Mouse (Mus musculus) stomach, postnatal 0 days (tissue): Measurements from ENCODE around the gene Ifna14. TPM values are rescaled to one million over a fixed set of nuclear protein-coding genes. Genes with fewer than 3 reads are reported as not detected.

ENCODE experiments used
- ATAC-seq: fragments of 200-750 bp; cut with Nextera tagmentation; 2 replicates; pipeline ENCODE4 v1.8.0; 2017; ENCODE audit not compliant: low FRiP score, low TSS enrichment
- DNase-seq: peaks from one replicate; pipeline ENCODE4 v3.0.0-alpha.2; 2016; ENCODE audit warnings: low spot score
- H3K27ac ChIP-seq: fragments of 300-500 bp; sonication (generic); replicated peaks from 2 replicates; pipeline ENCODE4 v1.5.1; 2014; ENCODE audit warnings: mild to moderate bottlenecking, control low read depth
- H3K27me3 ChIP-seq: fragments of 300-500 bp; sonication (generic); 2 replicates; pipeline ENCODE4 v1.6.1; 2014; ENCODE audit warnings: low read length; ENCODE audit not compliant: control insufficient read depth, insufficient read depth
- H3K36me3 ChIP-seq: fragments of 300-500 bp; sonication (generic); 2 replicates; pipeline ENCODE4 v1.6.1; 2014; ENCODE audit warnings: low read length, mixed read lengths; ENCODE audit not compliant: control insufficient read depth, insufficient read depth
- H3K4me1 ChIP-seq: fragments of 300-500 bp; sonication (generic); replicated peaks from 2 replicates; pipeline ENCODE4 v1.6.1; 2014; ENCODE audit warnings: antibody characterized with exemption; ENCODE audit not compliant: control insufficient read depth, insufficient read depth
- H3K4me2 ChIP-seq: fragments of 300-500 bp; sonication (generic); replicated peaks from 2 replicates; pipeline ENCODE4 v1.6.1; 2014; ENCODE audit warnings: low read depth, mild to moderate bottlenecking, control low read depth, moderate library complexity
- H3K4me3 ChIP-seq: fragments of 300-500 bp; sonication (generic); 2 replicates; pipeline ENCODE4 v1.5.1; 2014; ENCODE audit warnings: low read depth, low read length, control low read depth
- H3K9ac ChIP-seq: fragments of 300-500 bp; sonication (generic); 2 replicates; pipeline ENCODE4 v1.6.1; 2014; ENCODE audit warnings: mild to moderate bottlenecking, low read length, control low read depth, mixed read lengths
- H3K9me3 ChIP-seq: fragments of 300-500 bp; sonication (generic); 2 replicates; pipeline ENCODE4 v1.6.1; 2016; ENCODE audit warnings: low read length; ENCODE audit not compliant: control insufficient read depth
- CTCF ChIP-seq: IDR thresholded peaks from 2 replicates; pipeline ENCODE4 v1.5.1; 2016; ENCODE audit warnings: antibody characterized with exemption, low read depth, mild to moderate bottlenecking, moderate library complexity
- EP300 ChIP-seq: optimal IDR thresholded peaks from 2 replicates; pipeline ENCODE3; 2016; ENCODE audit warnings: antibody characterized with exemption
- WGBS: fragments of 180-500 bp; shearing (Covaris S2); extraction: QIAGEN DNeasy Blood & Tissue Kit; methylation state at CpG from one replicate; pipeline ENCODE4 v1.1.7; 2014; 5-methylcytosine and 5-hydroxymethylcytosine counted together
- polyA plus RNA-seq: library from polyadenylated mRNA; unstranded; fragments of >200 nt; fragmentation: Nextera tagmentation; extraction: Ambion mirVana; gene quantifications from 2 replicates; pipeline ENCODE4 v1.2.1, GENCODE M21; 2015

The Ifna14 gene
- polyA plus RNA-seq, 1 experiment from 2014 or later = not detected

GRCm38 (mm10) chr4:88547986-88548385 lies 23.6 kb downstream of the Ifna14 start:
- 54% methylated on average over 1 of the region's 1 CpGs for WGBS
- TF ChIP-seq EP300 = no peak
- no peak for ATAC-seq

DNA sequence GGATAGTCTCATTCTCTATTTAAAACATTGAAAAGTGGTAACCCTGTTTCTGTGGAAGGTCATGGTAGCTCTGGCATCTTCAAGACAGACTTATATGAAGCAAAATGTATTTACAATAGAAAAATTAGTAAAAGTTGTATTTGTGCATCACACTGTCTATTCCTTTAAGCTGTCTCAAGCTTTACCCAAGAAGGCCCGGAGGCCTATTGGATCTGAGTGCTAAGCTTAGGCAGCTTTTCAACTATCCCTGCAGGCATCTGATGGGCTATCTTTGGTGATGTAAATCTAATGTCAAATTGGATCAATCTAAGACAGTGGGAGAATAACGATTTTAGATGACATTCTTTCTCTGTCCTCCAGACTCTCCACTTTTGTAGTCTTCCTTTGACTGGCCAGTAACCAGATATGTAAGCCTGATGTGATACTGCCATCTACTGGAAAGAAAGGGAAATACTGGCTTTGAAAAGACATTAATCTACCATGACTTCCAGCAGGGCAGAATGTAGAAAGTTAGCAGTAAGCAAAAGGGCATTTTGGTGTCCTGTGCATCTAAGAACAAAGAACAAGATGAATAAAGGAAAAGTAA lies 27.9 kb downstream of the Ifna14 start:
- Histone ChIP-seq H3K27ac (no peak overlapping the region), H3K4me1 (no peaks in the 10 kb centered on the region), H3K27me3 (no peaks in the 10 kb centered on the region), H3K4me2 (no peak overlapping the region), H3K36me3 (no peaks in the 10 kb centered on the region), H3K9ac (no peak overlapping the region), H3K4me3 (no peak overlapping the region), H3K9me3 (no peaks in the 10 kb centered on the region)
- TF ChIP-seq EP300 = no peak
- peak; percentile 98 for TF ChIP-seq CTCF
- ATAC-seq = peak; percentile 53; the same call in 1 of the 2 replicates
- no peak for DNase-seq
- WGBS = 46% methylated on average over 2 of the region's 2 CpGs

More at GRCm38 (mm10) chr4:88547986-88548385, 23.6 kb downstream of the Ifna14 start:
- H3K4me3 ChIP-seq = no peak overlapping the region
- H3K27me3 ChIP-seq = no peaks in the 10 kb centered on the region
- H3K9me3 ChIP-seq = no peaks in the 10 kb centered on the region
- H3K4me2 ChIP-seq = no peak overlapping the region
- no peak for DNase-seq
- no peaks in the 10 kb centered on the region for H3K4me1 ChIP-seq
- no peak overlapping the region for H3K27ac ChIP-seq
- no peak overlapping the region for H3K9ac ChIP-seq
- no peaks in the 10 kb centered on the region for H3K36me3 ChIP-seq

GRCm38 (mm10) chr4:88537328-88537727 lies 34.3 kb downstream of the Ifna14 start:
- H3K27me3 ChIP-seq = no peaks in the 10 kb centered on the region
- no peak for TF ChIP-seq EP300
- TF ChIP-seq CTCF = no peak
- WGBS = 37% methylated on average over 12 of the region's 12 CpGs
- ATAC-seq (peak; percentile 21; the same call in 1 of the 2 replicates), DNase-seq (no peak)
- H3K9ac ChIP-seq = no peak overlapping the region
- H3K4me1 ChIP-seq = 0 out of 2 replicates have a peak, but pooled peaks cover 2% of the 10 kb centered on the region
- no peaks in the 10 kb centered on the region for H3K9me3 ChIP-seq
- H3K27ac ChIP-seq = peak overlapping the region; percentile 65
- H3K4me2 ChIP-seq = no peak overlapping the region
- H3K4me3 ChIP-seq = no peak overlapping the region
- H3K36me3 ChIP-seq = no peaks in the 10 kb centered on the region

- Histone ChIP-seq H3K4me3 (no peak overlapping the region), H3K36me3 (no peaks in the 10 kb centered on the region), H3K9me3 (no peaks in the 10 kb centered on the region), H3K27ac (peak overlapping the region; percentile 65; the same call in 1 of the 2 replicates), H3K4me2 (no peak overlapping the region), H3K9ac (no peak overlapping the region), H3K4me1 (0 out of 2 replicates have a peak, but pooled peaks cover 2% of the 10 kb centered on the region), H3K27me3 (no peaks in the 10 kb centered on the region)
- no peak for TF ChIP-seq CTCF
- no peak for TF ChIP-seq EP300
- 22% methylated on average over 7 of the region's 7 CpGs for WGBS
- no peak for ATAC-seq
- DNase-seq = no peak
These were observed 35.0 kb downstream of the Ifna14 start for GRCm38 (mm10) chr4:88536640-88537039.

GRCm38 (mm10) chr4:88535742-88536141 lies 35.9 kb downstream of the Ifna14 start:
- 93% methylated on average over 1 of the region's 1 CpGs for WGBS
- H3K27me3 ChIP-seq = no peaks in the 10 kb centered on the region
- no peak overlapping the region for H3K4me3 ChIP-seq
- no peak overlapping the region for H3K9ac ChIP-seq
- H3K9me3 ChIP-seq = no peaks in the 10 kb centered on the region
- no peak overlapping the region for H3K27ac ChIP-seq
- no peak for ATAC-seq
- H3K4me2 ChIP-seq = no peak overlapping the region
- DNase-seq = no peak
- no peaks in the 10 kb centered on the region for H3K36me3 ChIP-seq
- no peak for TF ChIP-seq EP300
- no peak for TF ChIP-seq CTCF
- 0 out of 2 replicates have a peak, but pooled peaks cover 2% of the 10 kb centered on the region for H3K4me1 ChIP-seq

DNA sequence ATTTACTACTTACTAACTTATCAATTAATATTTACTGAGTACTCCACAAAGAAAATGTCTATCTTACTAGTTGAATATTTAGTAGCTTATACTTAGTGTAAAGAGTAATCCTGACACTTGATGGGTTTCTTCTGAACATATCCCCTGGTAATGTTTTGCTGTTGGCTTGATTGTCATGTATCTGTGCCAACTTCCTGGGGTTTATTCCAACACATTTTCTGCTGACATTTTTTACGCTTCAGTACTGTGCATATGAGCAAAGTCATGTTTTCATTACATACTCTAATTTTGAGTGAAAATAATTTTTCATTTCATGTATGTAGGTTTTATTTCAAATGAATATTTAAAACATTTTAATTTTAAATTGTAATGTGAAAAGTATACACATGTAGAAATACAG lies 36.7 kb downstream of the Ifna14 start:
- DNase-seq (no peak), ATAC-seq (no peak)
- no peak overlapping the region for H3K4me2 ChIP-seq
- H3K27me3 ChIP-seq = no peaks in the 10 kb centered on the region
- no peak overlapping the region for H3K4me3 ChIP-seq
- H3K4me1 ChIP-seq = 0 out of 2 replicates have a peak, but pooled peaks cover 2% of the 10 kb centered on the region
- no peaks in the 10 kb centered on the region for H3K9me3 ChIP-seq
- TF ChIP-seq CTCF = no peak
- no peak for TF ChIP-seq EP300
- H3K27ac ChIP-seq = no peak overlapping the region
- no peak overlapping the region for H3K9ac ChIP-seq
- 62% methylated on average over 1 of the region's 1 CpGs for WGBS
- no peaks in the 10 kb centered on the region for H3K36me3 ChIP-seq
